Mouse (Mus musculus) ovary, postnatal 10 days (tissue): ENCODE results near the gene Gm9048.
"Not testable (repeated sequence)": the region's sequence is repeated elsewhere in the genome, so short reads cannot be mapped to it uniquely, and the experiment has no call there.

Experiments used
- DNase-seq: peaks from one replicate; pipeline ENCODE4 v3.0.0; 2022; ENCODE audit warnings: low spot score

Gm9048 gene

DNA sequence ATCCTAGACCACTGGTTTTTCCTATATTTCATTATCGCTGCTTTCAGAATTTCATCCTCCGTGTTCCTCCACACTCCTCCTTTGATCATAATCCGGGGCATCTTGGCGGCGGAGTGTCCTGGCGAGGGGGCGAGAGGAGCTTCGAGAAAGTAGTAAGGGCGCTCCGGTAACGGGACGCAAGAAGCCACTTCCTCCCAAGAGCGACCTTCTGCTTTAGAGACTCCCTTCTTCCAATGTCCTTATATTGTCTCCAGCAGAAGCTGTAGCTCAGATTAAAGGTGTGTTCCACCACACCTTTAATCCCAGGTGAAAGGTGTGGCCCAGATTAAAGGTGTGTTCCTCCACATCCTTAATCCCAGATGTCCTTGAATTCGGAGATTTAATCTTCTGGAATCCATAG is at the start of gene Gm9048:
Gene Gm9048, minus strand, starts transcription at position 101 of the 400 bp plus-strand sequence.
- DNase-seq, result not testable (repeated sequence)

DNA sequence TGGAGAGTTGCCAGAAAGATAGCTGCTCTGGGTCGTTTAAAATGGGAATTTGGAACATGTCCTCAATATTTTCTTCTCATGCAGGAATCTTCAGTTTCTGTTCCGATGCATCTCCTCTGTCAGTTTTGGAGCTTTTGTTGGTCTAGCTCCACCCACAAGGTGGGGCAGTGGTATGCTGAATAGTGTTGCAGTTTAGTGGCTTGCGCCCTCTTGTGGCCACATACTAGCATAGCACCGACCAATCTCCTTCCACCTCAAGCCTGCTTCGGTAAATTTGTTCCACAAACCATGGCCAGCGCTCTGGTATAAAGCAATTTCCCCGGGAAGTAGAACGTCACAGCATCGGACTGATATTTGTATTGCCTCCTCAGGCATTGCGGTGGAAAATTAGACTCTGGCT is 22.0 kb upstream of the Gm9048 start:
- DNase-seq, result peak; percentile 36

DNA sequence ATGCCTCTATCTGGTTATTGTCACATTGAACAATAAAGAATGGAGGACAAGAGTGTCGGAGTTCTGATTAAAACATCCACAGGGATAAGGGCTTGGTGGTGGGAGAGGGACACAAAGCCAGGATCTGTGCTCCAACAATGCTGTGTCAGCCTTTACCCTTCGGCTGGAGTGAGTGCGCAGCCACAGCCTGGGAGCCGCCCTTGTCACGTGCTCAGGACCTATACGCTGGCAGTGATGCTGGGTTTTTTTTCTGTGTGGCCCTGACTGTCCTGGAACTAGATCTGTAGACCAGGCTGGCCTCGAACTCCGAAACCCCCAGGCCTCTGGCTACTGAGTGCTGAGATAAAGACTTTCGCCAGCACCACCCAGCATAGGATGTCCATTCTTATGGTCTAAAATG is 21.0 kb upstream of the Gm9048 start:
- DNase-seq, result no peak

DNA sequence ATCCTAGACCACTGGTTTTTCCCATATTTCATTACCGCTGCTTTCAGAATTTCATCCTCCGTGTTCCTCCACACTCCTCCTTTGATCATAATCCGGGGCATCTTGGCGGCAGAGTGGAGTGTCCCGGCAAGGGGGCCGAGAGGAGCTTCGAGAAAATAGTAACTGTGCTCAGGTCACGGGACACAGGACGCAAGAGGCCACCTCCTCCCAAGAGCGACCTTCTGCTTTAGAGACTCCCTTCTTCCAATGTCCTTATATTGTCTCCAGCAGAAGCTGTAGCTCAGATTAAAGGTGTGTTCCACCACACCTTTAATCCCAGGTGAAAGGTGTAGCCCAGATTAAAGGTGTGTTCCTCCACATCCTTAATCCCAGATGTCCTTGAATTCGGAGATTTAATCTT is 5.5 kb upstream of the Gm9048 start, which contains the start of gene Gm9049:
Gene Gm9049, minus strand, starts transcription at position 101 of the 400 bp plus-strand sequence.
- not testable (repeated sequence) for DNase-seq

DNA sequence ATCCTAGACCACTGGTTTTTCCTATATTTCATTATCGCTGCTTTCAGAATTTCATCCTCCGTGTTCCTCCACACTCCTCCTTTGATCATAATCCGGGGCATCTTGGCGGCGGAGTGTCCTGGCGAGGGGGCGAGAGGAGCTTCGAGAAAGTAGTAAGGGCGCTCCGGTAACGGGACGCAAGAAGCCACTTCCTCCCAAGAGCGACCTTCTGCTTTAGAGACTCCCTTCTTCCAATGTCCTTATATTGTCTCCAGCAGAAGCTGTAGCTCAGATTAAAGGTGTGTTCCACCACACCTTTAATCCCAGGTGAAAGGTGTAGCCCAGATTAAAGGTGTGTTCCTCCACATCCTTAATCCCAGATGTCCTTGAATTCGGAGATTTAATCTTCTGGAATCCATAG is 5.3 kb downstream of the Gm9048 start, which contains the start of gene Gm9046:
Gene Gm9046, minus strand, starts transcription at position 101 of the 400 bp plus-strand sequence.
- not testable (repeated sequence) for DNase-seq

DNA sequence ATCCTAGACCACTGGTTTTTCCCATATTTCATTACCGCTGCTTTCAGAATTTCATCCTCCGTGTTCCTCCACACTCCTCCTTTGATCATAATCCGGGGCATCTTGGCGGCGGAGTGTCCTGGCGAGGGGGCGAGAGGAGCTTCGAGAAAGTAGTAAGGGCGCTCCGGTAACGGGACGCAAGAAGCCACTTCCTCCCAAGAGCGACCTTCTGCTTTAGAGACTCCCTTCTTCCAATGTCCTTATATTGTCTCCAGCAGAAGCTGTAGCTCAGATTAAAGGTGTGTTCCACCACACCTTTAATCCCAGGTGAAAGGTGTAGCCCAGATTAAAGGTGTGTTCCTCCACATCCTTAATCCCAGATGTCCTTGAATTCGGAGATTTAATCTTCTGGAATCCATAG is 10.7 kb downstream of the Gm9048 start, which contains the start of gene Gm9045:
Gene Gm9045, minus strand, starts transcription at position 101 of the 400 bp plus-strand sequence.
- not testable (repeated sequence) for DNase-seq

DNA sequence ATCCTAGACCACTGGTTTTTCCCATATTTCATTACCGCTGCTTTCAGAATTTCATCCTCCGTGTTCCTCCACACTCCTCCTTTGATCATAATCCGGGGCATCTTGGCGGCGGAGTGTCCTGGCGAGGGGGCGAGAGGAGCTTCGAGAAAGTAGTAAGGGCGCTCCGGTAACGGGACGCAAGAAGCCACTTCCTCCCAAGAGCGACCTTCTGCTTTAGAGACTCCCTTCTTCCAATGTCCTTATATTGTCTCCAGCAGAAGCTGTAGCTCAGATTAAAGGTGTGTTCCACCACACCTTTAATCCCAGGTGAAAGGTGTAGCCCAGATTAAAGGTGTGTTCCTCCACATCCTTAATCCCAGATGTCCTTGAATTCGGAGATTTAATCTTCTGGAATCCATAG is 16.2 kb downstream of the Gm9048 start, which contains the start of gene Gm9044:
Gene Gm9044, minus strand, starts transcription at position 101 of the 400 bp plus-strand sequence.
- not testable (repeated sequence) for DNase-seq

DNA sequence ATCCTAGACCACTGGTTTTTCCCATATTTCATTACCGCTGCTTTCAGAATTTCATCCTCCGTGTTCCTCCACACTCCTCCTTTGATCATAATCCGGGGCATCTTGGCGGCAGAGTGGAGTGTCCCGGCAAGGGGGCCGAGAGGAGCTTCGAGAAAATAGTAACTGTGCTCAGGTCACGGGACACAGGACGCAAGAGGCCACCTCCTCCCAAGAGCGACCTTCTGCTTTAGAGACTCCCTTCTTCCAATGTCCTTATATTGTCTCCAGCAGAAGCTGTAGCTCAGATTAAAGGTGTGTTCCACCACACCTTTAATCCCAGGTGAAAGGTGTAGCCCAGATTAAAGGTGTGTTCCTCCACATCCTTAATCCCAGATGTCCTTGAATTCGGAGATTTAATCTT is 21.6 kb downstream of the Gm9048 start, which contains the start of gene Gm9040:
Gene Gm9040, minus strand, starts transcription at position 101 of the 400 bp plus-strand sequence.
- DNase-seq, result not testable (repeated sequence)

DNA sequence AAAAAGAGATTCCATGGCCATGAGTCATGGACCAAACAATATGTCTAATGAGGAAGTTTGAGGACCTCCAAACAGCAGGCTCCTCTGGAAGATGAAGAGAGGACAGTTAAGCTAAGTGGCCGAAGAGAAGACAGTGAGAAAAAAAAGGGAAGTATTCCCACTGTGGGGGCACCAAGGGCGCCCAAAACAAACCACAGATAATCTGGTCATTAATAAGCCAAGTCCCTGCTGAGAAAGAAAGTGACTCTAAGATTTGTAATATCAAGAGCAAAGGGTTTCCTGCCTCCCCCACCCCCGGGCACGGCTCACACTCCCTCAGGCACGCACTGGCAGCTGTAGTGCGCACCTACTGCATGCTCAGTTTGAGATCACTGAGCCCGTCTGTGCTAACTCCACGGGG is 29.5 kb downstream of the Gm9048 start:
- no peak for DNase-seq

DNA sequence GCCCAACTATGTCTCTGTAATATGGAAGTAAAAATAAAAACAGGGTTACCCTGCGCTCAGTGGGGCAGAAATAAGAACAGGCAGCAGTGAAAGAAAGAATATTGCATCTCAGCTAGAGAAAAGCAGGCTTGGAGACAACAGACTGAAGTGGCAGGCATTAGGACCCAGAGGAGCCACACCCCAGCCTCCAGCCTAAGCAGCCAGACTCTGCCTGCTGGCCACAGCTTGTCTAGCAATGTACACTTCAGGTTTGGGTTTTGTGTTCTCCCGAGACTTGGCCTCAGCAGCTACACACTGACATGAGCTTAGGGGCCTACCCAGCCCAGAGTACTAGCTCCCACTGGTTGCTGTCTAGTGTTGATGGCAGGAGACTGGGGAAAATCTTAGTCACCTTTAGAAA is 46.3 kb downstream of the Gm9048 start:
- not testable (repeated sequence) for DNase-seq
